Mouse (Mus musculus) heart, postnatal 0 days (tissue): ENCODE data around the gene Gm10277. TPM values are rescaled to one million over a fixed set of nuclear protein-coding genes. Genes with fewer than 3 reads are reported as not detected.

Experiments used
- ATAC-seq: fragments of 200-750 bp; cut with Nextera tagmentation; 2 replicates; pipeline ENCODE4 v1.8.0; 2017; ENCODE audit warnings: low read depth, moderate number of reproducible peaks, moderate library complexity; ENCODE audit not compliant: insufficient read depth
- DNase-seq: peaks from one replicate; pipeline ENCODE4 v3.0.0-alpha.2; 2016; ENCODE audit warnings: low spot score
- H3K27ac ChIP-seq: fragments of 300-500 bp; sonication (generic); 2 replicates; pipeline ENCODE4 v1.5.1; 2014; ENCODE audit warnings: low read depth, mild to moderate bottlenecking
- H3K27me3 ChIP-seq: fragments of 300-500 bp; sonication (generic); 2 replicates; pipeline ENCODE4 v1.6.1; 2014; ENCODE audit warnings: low read length, mixed read lengths; ENCODE audit not compliant: control insufficient read depth, insufficient read depth
- H3K36me3 ChIP-seq: fragments of 300-500 bp; sonication (generic); replicated peaks from 2 replicates; pipeline ENCODE4 v1.6.1; 2014; ENCODE audit warnings: low read length, mixed read lengths; ENCODE audit not compliant: control insufficient read depth, insufficient read depth
- H3K4me1 ChIP-seq: fragments of 300-500 bp; sonication (generic); 2 replicates; pipeline ENCODE4 v1.6.1; 2014; ENCODE audit warnings: antibody characterized with exemption; ENCODE audit not compliant: control insufficient read depth, insufficient read depth
- H3K4me2 ChIP-seq: fragments of 300-500 bp; sonication (generic); 2 replicates; pipeline ENCODE4 v1.6.1; 2014; ENCODE audit warnings: low read depth, mild to moderate bottlenecking, low read length, moderate library complexity
- H3K4me3 ChIP-seq: fragments of 300-500 bp; sonication (generic); 2 replicates; pipeline ENCODE4 v1.5.1; 2014; ENCODE audit warnings: low read depth, low read length
- H3K9ac ChIP-seq: fragments of 300-500 bp; sonication (generic); replicated peaks from 2 replicates; pipeline ENCODE4 v1.6.1; 2014; ENCODE audit warnings: low read depth, low read length, mixed read lengths
- H3K9me3 ChIP-seq: fragments of 300-500 bp; sonication (generic); replicated peaks from 2 replicates; pipeline ENCODE4 v1.6.1; 2016; ENCODE audit warnings: low read length; ENCODE audit not compliant: control insufficient read depth
- CTCF ChIP-seq: IDR thresholded peaks from 2 replicates; pipeline ENCODE4 v1.5.1; 2016; ENCODE audit warnings: antibody characterized with exemption, control low read depth, low read depth
- EP300 ChIP-seq: IDR thresholded peaks from 2 replicates; pipeline ENCODE4 v1.6.1; 2016; ENCODE audit warnings: antibody characterized with exemption, low read depth
- WGBS: fragments of 180-500 bp; shearing (Covaris S2); extraction: QIAGEN DNeasy Blood & Tissue Kit; methylation state at CpG from one replicate; pipeline ENCODE4 v1.1.7; 2014; 5-methylcytosine and 5-hydroxymethylcytosine counted together
- polyA plus RNA-seq: library from polyadenylated mRNA; unstranded; fragments of >200 nt; fragmentation: Nextera tagmentation; extraction: Ambion mirVana; gene quantifications from 2 replicates; pipeline ENCODE4 v1.2.1, GENCODE M21; 2015
- total RNA-seq: library from RNA; depleted of rRNA; stranded (reverse); fragments of >200 nt; gene quantifications from 2 replicates; pipeline ENCODE4 v1.2.3, GENCODE M21; 2014; ENCODE audit warnings: low replicate concordance

Gm10277 gene
- total and polyA plus RNA-seq, 2 experiments from 2014 or later, result 0.52 TPM; not detected in 1

GRCm38 (mm10) chr11:77784894-77785293 lies 2.7 kb downstream of the Gm10277 start:
- peak; percentile 4 for DNase-seq
- peaks cover 51% of the 10 kb centered on the region for H3K4me1 ChIP-seq
- TF ChIP-seq EP300 (no peak), CTCF (no peak)
- 0 out of 2 replicates have a peak overlapping the region, but pooled peaks have one; percentile 28 for H3K4me2 ChIP-seq
- 28% methylated on average over 9 of the region's 9 CpGs for WGBS
- no peaks in the 10 kb centered on the region for H3K9me3 ChIP-seq
- H3K4me3 ChIP-seq, result no peak overlapping the region
- no peak for ATAC-seq
- H3K27ac ChIP-seq, result peak overlapping the region; percentile 90
- no peak overlapping the region for H3K9ac ChIP-seq
- 0 out of 2 replicates have a peak, but pooled peaks cover 6% of the 10 kb centered on the region for H3K36me3 ChIP-seq
- no peaks in the 10 kb centered on the region for H3K27me3 ChIP-seq

- H3K27me3 ChIP-seq, result no peaks in the 10 kb centered on the region
- 0 out of 2 replicates have a peak, but pooled peaks cover 6% of the 10 kb centered on the region for H3K36me3 ChIP-seq
- peaks cover 51% of the 10 kb centered on the region for H3K4me1 ChIP-seq
- H3K9ac ChIP-seq, result no peak overlapping the region
- peak; percentile 19 for DNase-seq
- 34% methylated on average over 18 of the region's 18 CpGs for WGBS
- peak overlapping the region; percentile 90 for H3K27ac ChIP-seq
- ATAC-seq, result no peak
- peak overlapping the region; percentile 19; the same call in 1 of the 2 replicates for H3K4me2 ChIP-seq
- no peaks in the 10 kb centered on the region for H3K9me3 ChIP-seq
- peak; percentile 51 for TF ChIP-seq CTCF
- TF ChIP-seq EP300, result no peak
- H3K4me3 ChIP-seq, result no peak overlapping the region
These were observed 3.5 kb downstream of the Gm10277 start for GRCm38 (mm10) chr11:77783747-77784646.

DNA sequence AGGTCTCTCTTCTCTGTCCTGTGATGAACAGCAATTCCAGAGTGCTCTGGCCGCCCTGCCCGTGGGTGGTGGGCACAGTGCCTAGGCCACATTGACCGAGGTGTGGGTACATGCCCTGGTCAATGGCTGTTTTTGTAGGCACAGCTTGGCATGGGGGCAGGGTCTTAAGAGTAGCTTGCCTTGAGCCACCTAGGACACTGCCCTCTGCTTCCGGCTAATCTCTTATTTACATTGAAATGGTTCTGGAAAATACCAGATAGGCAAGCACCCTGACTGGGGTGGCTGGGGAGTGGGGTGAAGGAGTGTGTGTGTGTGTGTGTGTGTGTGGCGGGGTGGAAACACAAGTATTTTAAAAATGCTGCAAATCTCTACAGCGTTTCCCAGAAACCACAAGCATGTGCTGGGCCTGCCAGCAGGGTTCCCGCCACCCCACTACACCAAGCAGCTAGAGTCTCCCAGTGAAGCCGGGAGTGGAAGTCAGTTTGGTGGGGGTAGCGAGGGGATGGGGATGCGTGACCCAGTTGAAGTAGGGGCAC lies 4.3 kb downstream of the Gm10277 start:
- H3K36me3 ChIP-seq, result peaks cover 6% of the 10 kb centered on the region; the same call in 1 of the 2 replicates
- H3K9me3 ChIP-seq, result no peaks in the 10 kb centered on the region
- ATAC-seq, result no peak
- H3K4me2 ChIP-seq, result 0 out of 2 replicates have a peak overlapping the region, but pooled peaks have one; percentile 19
- H3K4me3 ChIP-seq, result no peak overlapping the region
- H3K27ac ChIP-seq, result peak overlapping the region; percentile 90; the same call in 1 of the 2 replicates
- H3K4me1 ChIP-seq, result peaks cover 51% of the 10 kb centered on the region
- H3K27me3 ChIP-seq, result no peaks in the 10 kb centered on the region
- H3K9ac ChIP-seq, result no peak overlapping the region
- 60% methylated on average over 10 of the region's 10 CpGs for WGBS
- TF ChIP-seq CTCF, result no peak
- TF ChIP-seq EP300, result no peak
- peak; percentile 29 for DNase-seq

DNA sequence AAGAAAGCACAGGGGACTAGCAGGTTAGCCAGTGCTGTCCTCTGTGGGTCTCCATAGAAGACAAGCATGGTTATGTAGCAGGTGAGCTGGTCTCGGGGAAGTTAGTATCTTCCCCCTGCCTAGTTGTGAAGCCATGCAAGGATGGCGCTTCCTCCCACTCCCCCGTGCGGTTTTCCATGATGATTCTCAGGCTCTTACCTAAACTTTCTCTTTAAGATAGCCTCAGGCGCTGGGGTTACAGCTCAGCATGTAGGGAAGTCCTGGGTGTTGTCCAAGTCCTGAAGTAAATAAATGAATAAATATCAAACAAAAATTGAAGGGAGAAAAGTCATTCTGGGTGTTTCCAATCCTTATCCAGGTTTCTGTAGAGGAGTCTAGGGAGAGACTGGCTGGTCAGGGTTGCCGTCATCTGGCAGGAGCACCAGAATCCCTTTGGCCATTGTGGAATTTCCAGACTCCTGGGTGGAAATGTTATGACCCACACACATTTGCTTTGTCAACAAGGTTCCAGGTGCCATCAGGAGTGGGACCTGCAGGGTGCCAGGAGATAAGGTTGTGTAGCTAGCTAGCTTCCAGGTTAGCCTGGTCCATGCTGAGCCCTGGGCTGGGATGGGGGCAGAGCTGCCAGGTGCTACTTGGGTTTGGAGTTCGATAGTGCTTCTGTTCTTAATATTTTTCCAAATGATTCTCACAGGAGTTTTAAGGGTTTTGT lies 5.3 kb downstream of the Gm10277 start:
- no peak for DNase-seq
- Histone ChIP-seq H3K4me2 (no peak overlapping the region), H3K9me3 (no peaks in the 10 kb centered on the region), H3K27ac (no peak overlapping the region), H3K4me3 (no peak overlapping the region), H3K9ac (no peak overlapping the region), H3K4me1 (peaks cover 51% of the 10 kb centered on the region), H3K36me3 (peaks cover 15% of the 10 kb centered on the region; the same call in 1 of the 2 replicates), H3K27me3 (no peaks in the 10 kb centered on the region)
- no peak for TF ChIP-seq EP300
- no peak for TF ChIP-seq CTCF
- no peak for ATAC-seq
- WGBS, result 76% methylated on average over 7 of the region's 7 CpGs

DNA sequence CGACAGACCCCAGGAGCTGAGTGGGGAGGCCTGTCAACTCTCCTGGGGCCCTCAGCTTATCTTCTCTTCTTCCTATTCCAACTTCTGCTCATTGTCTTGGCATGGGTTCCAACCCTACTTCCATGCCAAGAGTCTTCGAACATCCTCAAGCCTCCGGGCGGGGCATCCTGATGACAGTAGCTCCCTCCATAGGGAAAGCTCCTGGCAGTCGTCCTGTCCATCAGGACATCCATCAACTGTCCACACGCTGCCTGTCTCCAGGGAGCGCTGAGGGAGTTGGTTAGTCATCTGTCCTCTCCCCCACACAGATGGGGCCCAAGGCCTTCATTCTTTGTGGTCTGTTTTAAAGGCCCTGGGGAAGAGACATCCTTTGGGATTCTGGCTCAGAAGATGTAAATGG lies 6.5 kb downstream of the Gm10277 start:
- no peak overlapping the region for H3K9ac ChIP-seq
- H3K4me2 ChIP-seq, result no peak overlapping the region
- no peak for DNase-seq
- peaks cover 16% of the 10 kb centered on the region; the same call in 1 of the 2 replicates for H3K36me3 ChIP-seq
- H3K4me3 ChIP-seq, result no peak overlapping the region
- H3K9me3 ChIP-seq, result no peaks in the 10 kb centered on the region
- peaks cover 44% of the 10 kb centered on the region for H3K4me1 ChIP-seq
- WGBS, result 51% methylated on average over 7 of the region's 7 CpGs
- ATAC-seq, result no peak
- H3K27me3 ChIP-seq, result no peaks in the 10 kb centered on the region
- H3K27ac ChIP-seq, result no peak overlapping the region
- TF ChIP-seq CTCF, result no peak
- TF ChIP-seq EP300, result no peak
